Mouse (Mus musculus) liver, embryonic 13.5 days (tissue): ENCODE results near the gene Alg5. TPM values are rescaled to one million over a fixed set of nuclear protein-coding genes. Genes with fewer than 3 reads are reported as not detected.
"Not testable (repeated sequence)": the region's sequence is repeated elsewhere in the genome, so short reads cannot be mapped to it uniquely, and the experiment has no call there.

Experiments
- ATAC-seq: fragments of 200-750 bp; cut with Nextera tagmentation; 2 replicates; pipeline ENCODE4 v1.8.0; 2017; ENCODE audit warnings: low read depth, mild to moderate bottlenecking, moderate number of reproducible peaks, moderate library complexity
- DNase-seq: peaks from one replicate; pipeline ENCODE4 v3.0.0; 2022
- H3K27ac ChIP-seq: fragments of 300-500 bp; sonication (generic); 2 replicates; pipeline ENCODE4 v1.5.1; 2015; ENCODE audit warnings: moderate library complexity, mild to moderate bottlenecking, inconsistent platforms
- H3K27me3 ChIP-seq: fragments of 300-500 bp; sonication (generic); 2 replicates; pipeline ENCODE4 v1.6.1; 2015; ENCODE audit warnings: mild to moderate bottlenecking, inconsistent platforms
- H3K36me3 ChIP-seq: fragments of 300-500 bp; sonication (generic); 2 replicates; pipeline ENCODE4 v1.6.1; 2015; ENCODE audit warnings: mild to moderate bottlenecking, inconsistent platforms
- H3K4me1 ChIP-seq: fragments of 300-500 bp; sonication (generic); replicated peaks from 2 replicates; pipeline ENCODE4 v1.6.1; 2015; ENCODE audit warnings: inconsistent platforms
- H3K4me2 ChIP-seq: fragments of 300-500 bp; sonication (generic); 2 replicates; pipeline ENCODE4 v1.6.1; 2015; ENCODE audit warnings: inconsistent platforms, mild to moderate bottlenecking, moderate library complexity
- H3K4me3 ChIP-seq: fragments of 300-500 bp; sonication (generic); replicated peaks from 2 replicates; pipeline ENCODE4 v1.5.1; 2015; ENCODE audit warnings: mild to moderate bottlenecking, inconsistent platforms
- H3K9ac ChIP-seq: fragments of 300-500 bp; sonication (generic); 2 replicates; pipeline ENCODE4 v1.6.1; 2015; ENCODE audit warnings: mild to moderate bottlenecking, inconsistent platforms
- H3K9me3 ChIP-seq: fragments of 300-500 bp; sonication (generic); replicated peaks from 2 replicates; pipeline ENCODE4 v1.6.1; 2016; ENCODE audit warnings: inconsistent platforms
- WGBS: fragments of 180-500 bp; shearing (Covaris S2); methylation state at CpG from one replicate; pipeline ENCODE4 v1.1.7; 2015; ENCODE audit not compliant: insufficient replicate concordance; 5-methylcytosine and 5-hydroxymethylcytosine counted together
- polyA plus RNA-seq: library from polyadenylated mRNA; unstranded; fragments of >200 nt; fragmentation: Nextera tagmentation; extraction: Ambion mirVana; gene quantifications from 2 replicates; pipeline ENCODE4 v1.2.1, GENCODE M21; 2015

The Alg5 gene
- polyA plus RNA-seq, 1 experiment from 2014 or later: 29.8 TPM

- peaks cover 92% of the 10 kb centered on the region for H3K36me3 ChIP-seq
- H3K4me1 ChIP-seq: peaks cover 4% of the 10 kb centered on the region; the same call in 1 of the 2 replicates
- H3K9ac ChIP-seq: no peak overlapping the region
- 90% methylated on average over 11 of the region's 11 CpGs for WGBS
- no peak overlapping the region for H3K4me3 ChIP-seq
- no peak overlapping the region for H3K4me2 ChIP-seq
- H3K27me3 ChIP-seq: no peaks in the 10 kb centered on the region
- no peak for DNase-seq
- H3K9me3 ChIP-seq: no peaks in the 10 kb centered on the region
- ATAC-seq: no peak
- H3K27ac ChIP-seq: no peak overlapping the region
Measured at GRCm38 (mm10) chr3:54741965-54742364, 6.6 kb downstream of the Alg5 start.

- Histone ChIP-seq H3K9me3 (no peaks in the 10 kb centered on the region), H3K4me1 (no peaks in the 10 kb centered on the region), H3K36me3 (peaks cover 96% of the 10 kb centered on the region), H3K27ac (no peak overlapping the region), H3K9ac (no peak overlapping the region), H3K4me3 (no peak overlapping the region), H3K4me2 (no peak overlapping the region), H3K27me3 (no peaks in the 10 kb centered on the region)
- 64% methylated on average over 5 of the region's 5 CpGs for WGBS
- ATAC-seq (no peak), DNase-seq (no peak)
Measured at GRCm38 (mm10) chr3:54745799-54746198, 10.5 kb downstream of the Alg5 start.

- Histone ChIP-seq H3K4me2 (no peak overlapping the region), H3K36me3 (peaks cover 29% of the 10 kb centered on the region), H3K4me3 (no peak overlapping the region), H3K9me3 (no peaks in the 10 kb centered on the region), H3K4me1 (peaks cover 3% of the 10 kb centered on the region; the same call in 1 of the 2 replicates), H3K27ac (no peak overlapping the region), H3K27me3 (peaks cover 41% of the 10 kb centered on the region), H3K9ac (no peak overlapping the region)
- DNase-seq (no peak), ATAC-seq (no peak)
- 60% methylated on average over 4 of the region's 4 CpGs for WGBS
Measured at GRCm38 (mm10) chr3:54753411-54753810, 18.1 kb downstream of the Alg5 start.

GRCm38 (mm10) chr3:54755145-54756041 lies 20.1 kb downstream of the Alg5 start, which contains the start of gene Smad9:
Gene Smad9 (plus strand): TSS chr3:54755582.
- Histone ChIP-seq H3K4me2 (peak within 1 kb of the TSS; percentile 72), H3K27ac (no peak within 1 kb of the TSS), H3K4me1 (peaks cover 3% of the 10 kb centered on the region; the same call in 1 of the 2 replicates), H3K9me3 (no peaks in the 10 kb centered on the region), H3K27me3 (peaks cover 41% of the 10 kb centered on the region), H3K36me3 (peaks cover 11% of the 10 kb centered on the region), H3K4me3 (peak within 1 kb of the TSS; percentile 56), H3K9ac (peak within 1 kb of the TSS; percentile 33; the same call in 1 of the 2 replicates)
- DNase-seq (no peak), ATAC-seq (peak; percentile 45)
- WGBS: 2% methylated on average over 61 of the region's 66 CpGs

- H3K4me1 ChIP-seq: peaks cover 6% of the 10 kb centered on the region; the same call in 1 of the 2 replicates
- no peaks in the 10 kb centered on the region for H3K9me3 ChIP-seq
- DNase-seq (no peak), ATAC-seq (no peak)
- H3K4me3 ChIP-seq: peak overlapping the region; percentile 56
- no peak overlapping the region for H3K27ac ChIP-seq
- 5% methylated on average over 11 of the region's 11 CpGs for WGBS
- peak overlapping the region; percentile 72 for H3K4me2 ChIP-seq
- H3K9ac ChIP-seq: peak overlapping the region; percentile 33; the same call in 1 of the 2 replicates
- H3K36me3 ChIP-seq: peaks cover 5% of the 10 kb centered on the region; the same call in 1 of the 2 replicates
- peaks cover 41% of the 10 kb centered on the region for H3K27me3 ChIP-seq
Measured at GRCm38 (mm10) chr3:54756058-54756457, 20.7 kb downstream of the Alg5 start.

GRCm38 (mm10) chr3:54757446-54757845 lies 22.1 kb downstream of the Alg5 start:
- WGBS: 73% methylated on average over 8 of the region's 8 CpGs

GRCm38 (mm10) chr3:54759211-54759610 lies 23.9 kb downstream of the Alg5 start:
- Histone ChIP-seq H3K4me3 (no peak overlapping the region), H3K4me2 (no peak overlapping the region), H3K36me3 (no peaks in the 10 kb centered on the region), H3K27me3 (peaks cover 36% of the 10 kb centered on the region), H3K4me1 (peaks cover 10% of the 10 kb centered on the region), H3K27ac (no peak overlapping the region), H3K9me3 (no peaks in the 10 kb centered on the region), H3K9ac (no peak overlapping the region)
- ATAC-seq (no peak), DNase-seq (no peak)
- 65% methylated on average over 9 of the region's 9 CpGs for WGBS

More at GRCm38 (mm10) chr3:54757446-54757845, 22.1 kb downstream of the Alg5 start:
- Histone ChIP-seq H3K9me3 (no peaks in the 10 kb centered on the region), H3K36me3 (no peaks in the 10 kb centered on the region), H3K27ac (no peak overlapping the region), H3K4me1 (peaks cover 10% of the 10 kb centered on the region), H3K27me3 (peaks cover 41% of the 10 kb centered on the region), H3K9ac (no peak overlapping the region), H3K4me2 (no peak overlapping the region), H3K4me3 (no peak overlapping the region)
- DNase-seq: no peak
- no peak for ATAC-seq

- no peak overlapping the region for H3K27ac ChIP-seq
- no peak for ATAC-seq
Measured at GRCm38 (mm10) chr3:54760321-54761115, 25.2 kb downstream of the Alg5 start.

GRCm38 (mm10) chr3:54761258-54761657 lies 25.9 kb downstream of the Alg5 start:
- Histone ChIP-seq H3K36me3 (no peaks in the 10 kb centered on the region), H3K4me1 (peaks cover 7% of the 10 kb centered on the region; the same call in 1 of the 2 replicates), H3K9me3 (no peaks in the 10 kb centered on the region), H3K27ac (no peak overlapping the region), H3K4me3 (no peak overlapping the region), H3K4me2 (no peak overlapping the region), H3K27me3 (peaks cover 16% of the 10 kb centered on the region), H3K9ac (no peak overlapping the region)
- no peak for DNase-seq
- 70% methylated on average over 1 of the region's 1 CpGs for WGBS
- no peak for ATAC-seq

More at GRCm38 (mm10) chr3:54760321-54761115, 25.2 kb downstream of the Alg5 start:
- Histone ChIP-seq H3K4me1 (peaks cover 7% of the 10 kb centered on the region; the same call in 1 of the 2 replicates), H3K4me3 (no peak overlapping the region), H3K36me3 (no peaks in the 10 kb centered on the region), H3K9me3 (no peaks in the 10 kb centered on the region), H3K27me3 (peaks cover 23% of the 10 kb centered on the region), H3K4me2 (no peak overlapping the region), H3K9ac (no peak overlapping the region)
- WGBS: 62% methylated on average over 15 of the region's 15 CpGs
- no peak for DNase-seq

- H3K27me3 ChIP-seq: no peaks in the 10 kb centered on the region
- ATAC-seq (no peak), DNase-seq (no peak)
- no peak overlapping the region for H3K9ac ChIP-seq
- H3K4me1 ChIP-seq: peaks cover 7% of the 10 kb centered on the region; the same call in 1 of the 2 replicates
- H3K9me3 ChIP-seq: no peaks in the 10 kb centered on the region
- no peak overlapping the region for H3K27ac ChIP-seq
- H3K36me3 ChIP-seq: no peaks in the 10 kb centered on the region
- WGBS: 67% methylated on average over 18 of the region's 18 CpGs
- H3K4me3 ChIP-seq: no peak overlapping the region
- H3K4me2 ChIP-seq: no peak overlapping the region
Measured at GRCm38 (mm10) chr3:54764418-54764817, 29.1 kb downstream of the Alg5 start.

GRCm38 (mm10) chr3:54765521-54765920 lies 30.2 kb downstream of the Alg5 start:
- H3K4me2 ChIP-seq, ATAC-seq, H3K27me3 ChIP-seq, H3K4me1 ChIP-seq, H3K36me3 ChIP-seq, H3K4me3 ChIP-seq, H3K9me3 ChIP-seq, H3K27ac ChIP-seq, DNase-seq, H3K9ac ChIP-seq: not testable (repeated sequence)
- WGBS: 69% methylated on average over 6 of the region's 6 CpGs
